Mouse (Mus musculus): Measurements from ENCODE around the gene B830017H08Rik. TPM values are rescaled to one million over a fixed set of nuclear protein-coding genes. Genes with fewer than 3 reads are reported as not detected.

Gene B830017H08Rik
- total RNA-seq, 1 experiment = not detected

GRCm38 (mm10) chr16:17865770-17866169 lies 32.8 kb downstream of the B830017H08Rik start:
- in situ Hi-C loops (cut with MboI; ENCODE audit: low sequenced_read_pairs in 2 of 2, unreplicated experiment in 2 of 2) = no loop called here
- Histone ChIP-seq H3K9ac (ENCODE audit: insufficient read depth, low read depth, low read length, poor library complexity, severe bottlenecking) (no peak overlapping the region), H3K36me3 (ENCODE audit: control insufficient read depth, insufficient read depth, low read length, poor library complexity, severe bottlenecking) (peaks cover 5% of the 10 kb centered on the region; the same call in 1 of the 2 replicates)

GRCm38 (mm10) chr16:17871248-17871647 lies 38.3 kb downstream of the B830017H08Rik start:
- Histone ChIP-seq H3K4me3 (ENCODE audit: insufficient read depth in 1 of 2, low read depth in 1 of 2, low read length in 2 of 2, poor library complexity in 1 of 2, severe bottlenecking in 1 of 2) (no peak overlapping the region), H3K27ac (ENCODE audit: insufficient read depth, low read depth, low read length, poor library complexity, severe bottlenecking) (no peak overlapping the region), H3K9me3 (ENCODE audit: control insufficient read depth, insufficient read depth, low read depth, low read length) (no peaks in the 10 kb centered on the region), H3K9ac (ENCODE audit: insufficient read depth, low read depth, low read length, poor library complexity, severe bottlenecking) (no peak overlapping the region), H3K4me1 (ENCODE audit: control insufficient read depth in 2 of 2, insufficient read depth in 2 of 2, low read length in 2 of 2, poor library complexity in 1 of 2) (peaks cover 0 to 2% of the 10 kb centered on the region in 2 experiments; a peak in 2 of 4 replicates), H3K36me3 (ENCODE audit: control insufficient read depth, insufficient read depth, low read length, poor library complexity, severe bottlenecking) (peaks cover 11% of the 10 kb centered on the region; the same call in 1 of the 2 replicates)
- TF ChIP-seq ZC3H11A (IDR thresholded peaks at IDR 0.05; ENCODE audit: borderline replicate concordance, low read depth, low read length) = no peak
- no peak for TF ChIP-seq HCFC1 (IDR thresholded peaks at IDR 0.05; ENCODE audit: borderline replicate concordance, insufficient read depth, low read length)
- no peak for TF ChIP-seq CHD2 (IDR thresholded peaks at IDR 0.05; ENCODE audit: low read depth, low read length)
- TF ChIP-seq ZNF384 (IDR thresholded peaks at IDR 0.05; ENCODE audit: low read depth, low read length) = no peak
- TF ChIP-seq MAFK (IDR thresholded peaks at IDR 0.05; ENCODE audit: insufficient read depth, low read depth, low read length) = no peak
- DNase-seq (ENCODE audit: low read depth, low spot score) = no peak
- in situ Hi-C loops (cut with MboI; ENCODE audit: low sequenced_read_pairs in 2 of 2, unreplicated experiment in 2 of 2) = no loop called here

More at GRCm38 (mm10) chr16:17865770-17866169, 32.8 kb downstream of the B830017H08Rik start:
- TF ChIP-seq MAFK (IDR thresholded peaks at IDR 0.05; ENCODE audit: insufficient read depth, low read depth, low read length) (no peak), CHD2 (IDR thresholded peaks at IDR 0.05; ENCODE audit: low read depth, low read length) (no peak), ZNF384 (IDR thresholded peaks at IDR 0.05; ENCODE audit: low read depth, low read length) (no peak), ZC3H11A (IDR thresholded peaks at IDR 0.05; ENCODE audit: borderline replicate concordance, low read depth, low read length) (no peak), HCFC1 (IDR thresholded peaks at IDR 0.05; ENCODE audit: borderline replicate concordance, insufficient read depth, low read length) (no peak)
- Histone ChIP-seq H3K4me1 (ENCODE audit: control insufficient read depth in 2 of 2, insufficient read depth in 2 of 2, low read length in 2 of 2, poor library complexity in 1 of 2) (peaks cover 0 to 4% of the 10 kb centered on the region in 2 experiments; a peak in 3 of 4 replicates), H3K9me3 (ENCODE audit: control insufficient read depth, insufficient read depth, low read depth, low read length) (no peaks in the 10 kb centered on the region), H3K27ac (ENCODE audit: insufficient read depth, low read depth, low read length, poor library complexity, severe bottlenecking) (no peak overlapping the region), H3K4me3 (ENCODE audit: insufficient read depth in 1 of 2, low read depth in 1 of 2, low read length in 2 of 2, poor library complexity in 1 of 2, severe bottlenecking in 1 of 2) (no peak overlapping the region)
- DNase-seq (ENCODE audit: low read depth, low spot score) = peak; percentile 59

GRCm38 (mm10) chr16:17872995-17873394 lies 40.1 kb downstream of the B830017H08Rik start:
- no peaks in the 10 kb centered on the region; a peak in 1 of 4 replicates for H3K4me1 ChIP-seq (ENCODE audit: control insufficient read depth in 2 of 2, insufficient read depth in 2 of 2, low read length in 2 of 2, poor library complexity in 1 of 2)
- no peaks in the 10 kb centered on the region for H3K9me3 ChIP-seq (ENCODE audit: control insufficient read depth, insufficient read depth, low read depth, low read length)
- H3K36me3 ChIP-seq (ENCODE audit: control insufficient read depth, insufficient read depth, low read length, poor library complexity, severe bottlenecking) = peaks cover 8% of the 10 kb centered on the region; the same call in 1 of the 2 replicates
- in situ Hi-C loops (cut with MboI; ENCODE audit: low sequenced_read_pairs in 2 of 2, unreplicated experiment in 2 of 2) = no loop called here
- H3K27ac ChIP-seq (ENCODE audit: insufficient read depth, low read depth, low read length, poor library complexity, severe bottlenecking) = no peak overlapping the region
- H3K9ac ChIP-seq (ENCODE audit: insufficient read depth, low read depth, low read length, poor library complexity, severe bottlenecking) = no peak overlapping the region
- no peak overlapping the region for H3K4me3 ChIP-seq (ENCODE audit: insufficient read depth in 1 of 2, low read depth in 1 of 2, low read length in 2 of 2, poor library complexity in 1 of 2, severe bottlenecking in 1 of 2)
- DNase-seq (ENCODE audit: low read depth, low spot score) = no peak
- TF ChIP-seq CHD2 (IDR thresholded peaks at IDR 0.05; ENCODE audit: low read depth, low read length) (no peak), ZC3H11A (IDR thresholded peaks at IDR 0.05; ENCODE audit: borderline replicate concordance, low read depth, low read length) (no peak), MAFK (IDR thresholded peaks at IDR 0.05; ENCODE audit: insufficient read depth, low read depth, low read length) (no peak), ZNF384 (IDR thresholded peaks at IDR 0.05; ENCODE audit: low read depth, low read length) (no peak), HCFC1 (IDR thresholded peaks at IDR 0.05; ENCODE audit: borderline replicate concordance, insufficient read depth, low read length) (no peak)

- no peak for TF ChIP-seq ZC3H11A (IDR thresholded peaks at IDR 0.05; ENCODE audit: borderline replicate concordance, low read depth, low read length)
- H3K27ac ChIP-seq (ENCODE audit: insufficient read depth, low read depth, low read length, poor library complexity, severe bottlenecking) = no peak overlapping the region
These were observed 42.3 kb downstream of the B830017H08Rik start for GRCm38 (mm10) chr16:17875174-17875573.

GRCm38 (mm10) chr16:17876096-17876495 lies 43.2 kb downstream of the B830017H08Rik start:
- in situ Hi-C loops (cut with MboI; ENCODE audit: low sequenced_read_pairs in 2 of 2, unreplicated experiment in 2 of 2) = no loop called here

More at GRCm38 (mm10) chr16:17875174-17875573, 42.3 kb downstream of the B830017H08Rik start:
- in situ Hi-C loops (cut with MboI; ENCODE audit: low sequenced_read_pairs in 2 of 2, unreplicated experiment in 2 of 2) = no loop called here
- DNase-seq (ENCODE audit: low read depth, low spot score) = no peak
- Histone ChIP-seq H3K9ac (ENCODE audit: insufficient read depth, low read depth, low read length, poor library complexity, severe bottlenecking) (no peak overlapping the region), H3K4me1 (ENCODE audit: control insufficient read depth in 2 of 2, insufficient read depth in 2 of 2, low read length in 2 of 2, poor library complexity in 1 of 2) (no peaks in the 10 kb centered on the region; a peak in 1 of 4 replicates), H3K9me3 (ENCODE audit: control insufficient read depth, insufficient read depth, low read depth, low read length) (no peaks in the 10 kb centered on the region), H3K4me3 (ENCODE audit: insufficient read depth in 1 of 2, low read depth in 1 of 2, low read length in 2 of 2, poor library complexity in 1 of 2, severe bottlenecking in 1 of 2) (no peak overlapping the region), H3K36me3 (ENCODE audit: control insufficient read depth, insufficient read depth, low read length, poor library complexity, severe bottlenecking) (peaks cover 6% of the 10 kb centered on the region; the same call in 1 of the 2 replicates)

More at GRCm38 (mm10) chr16:17876096-17876495, 43.2 kb downstream of the B830017H08Rik start:
- Histone ChIP-seq H3K4me3 (ENCODE audit: insufficient read depth in 1 of 2, low read depth in 1 of 2, low read length in 2 of 2, poor library complexity in 1 of 2, severe bottlenecking in 1 of 2) (no peak overlapping the region), H3K4me1 (ENCODE audit: control insufficient read depth in 2 of 2, insufficient read depth in 2 of 2, low read length in 2 of 2, poor library complexity in 1 of 2) (no peaks in the 10 kb centered on the region; a peak in 1 of 4 replicates), H3K27ac (ENCODE audit: insufficient read depth, low read depth, low read length, poor library complexity, severe bottlenecking) (no peak overlapping the region), H3K36me3 (ENCODE audit: control insufficient read depth, insufficient read depth, low read length, poor library complexity, severe bottlenecking) (peaks cover 6% of the 10 kb centered on the region; the same call in 1 of the 2 replicates), H3K9ac (ENCODE audit: insufficient read depth, low read depth, low read length, poor library complexity, severe bottlenecking) (no peak overlapping the region), H3K9me3 (ENCODE audit: control insufficient read depth, insufficient read depth, low read depth, low read length) (no peaks in the 10 kb centered on the region)
- TF ChIP-seq ZNF384 (IDR thresholded peaks at IDR 0.05; ENCODE audit: low read depth, low read length) = no peak
- no peak for TF ChIP-seq CHD2 (IDR thresholded peaks at IDR 0.05; ENCODE audit: low read depth, low read length)
- TF ChIP-seq MAFK (IDR thresholded peaks at IDR 0.05; ENCODE audit: insufficient read depth, low read depth, low read length) = no peak
- TF ChIP-seq ZC3H11A (IDR thresholded peaks at IDR 0.05; ENCODE audit: borderline replicate concordance, low read depth, low read length) = no peak
- no peak for TF ChIP-seq HCFC1 (IDR thresholded peaks at IDR 0.05; ENCODE audit: borderline replicate concordance, insufficient read depth, low read length)
- no peak for DNase-seq (ENCODE audit: low read depth, low spot score)
